Comparison of ENCODE assay signal across 28 mouse cellular contexts in the genomic region with DNA sequence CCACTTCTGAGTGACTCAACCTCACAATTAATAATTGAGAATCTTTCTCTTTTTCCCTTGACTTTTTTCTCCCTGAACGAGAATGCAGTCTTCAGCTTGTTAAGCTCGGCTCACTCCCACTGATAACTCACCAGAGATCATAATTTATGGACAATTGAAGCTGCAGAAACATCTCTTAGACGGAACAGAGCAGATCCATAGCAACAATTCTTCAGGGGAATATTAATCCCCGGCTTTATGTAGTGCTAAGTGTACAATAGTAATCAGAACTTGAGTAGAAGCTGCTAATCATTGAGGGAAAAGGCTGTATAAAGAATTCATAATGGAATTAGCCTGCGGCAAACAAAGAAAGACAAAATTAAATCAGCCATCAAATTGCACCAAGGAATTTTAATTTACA.
DNase-seq lines count a peak whose midpoint lies in the region; ATAC-seq and TF ChIP-seq lines count a peak whose summit lies in the region.
"Had no signal": no experiment of that assay in that cellular context is flagged by ENCODE, and none has a peak within 500 bp of the region (broad histone marks: within the 10 kb centered on the region; RNA-seq: fewer than 3 reads in every experiment).

No protein-coding gene starts in this region.

- H3K27ac ChIP-seq in midbrain, embryonic 14.5 days (replicated peaks; ENCODE audit: low read depth, low read length), result no peak overlapping the region; the same call in 1 of the 2 replicates
- no peak overlapping the region for H3K27ac ChIP-seq in midbrain, embryonic 10.5 days (replicated peaks)
- peak overlapping the region; percentile 49; the same call in 1 of the 2 replicates for H3K27ac ChIP-seq in hindbrain, embryonic 14.5 days
- H3K27ac ChIP-seq in midbrain, embryonic 16.5 days (ENCODE audit: low read length), result no peak overlapping the region
- H3K27ac ChIP-seq in neural tube, embryonic 15.5 days (replicated peaks), result no peak overlapping the region
- no peak overlapping the region for H3K27ac ChIP-seq in kidney, adult 2 months (ENCODE audit: insufficient read depth, low read depth, low read length)
- H3K27ac ChIP-seq: forebrain, embryonic 12.5 days; limb, embryonic 10.5 days; limb, embryonic 15.5 days; liver, embryonic 13.5 days; macrophage; stomach, embryonic 15.5 days had no signal

- no peaks in the 10 kb centered on the region for H3K27me3 ChIP-seq in midbrain, embryonic 14.5 days (ENCODE audit: control insufficient read depth, insufficient read depth, low read length)
- peaks cover 50% of the 10 kb centered on the region for H3K27me3 ChIP-seq in midbrain, embryonic 10.5 days (ENCODE audit: low read depth, poor library complexity, severe bottlenecking)
- H3K27me3 ChIP-seq in hindbrain, embryonic 14.5 days (ENCODE audit: control insufficient read depth, insufficient read depth, low read length), result no peaks in the 10 kb centered on the region
- no peaks in the 10 kb centered on the region for H3K27me3 ChIP-seq in midbrain, embryonic 16.5 days (ENCODE audit: control insufficient read depth, insufficient read depth, low read depth, low read length)
- H3K27me3 ChIP-seq in neural tube, embryonic 15.5 days (replicated peaks), result no peaks in the 10 kb centered on the region
- H3K27me3 ChIP-seq in kidney, adult 2 months (replicated peaks; ENCODE audit: control insufficient read depth, insufficient read depth, low read length), result no peaks in the 10 kb centered on the region
- H3K27me3 ChIP-seq: liver, embryonic 13.5 days; stomach, embryonic 15.5 days had no signal

- no peak overlapping the region for H3K4me3 ChIP-seq in midbrain, embryonic 14.5 days (replicated peaks; ENCODE audit: low read depth, low read length)
- H3K4me3 ChIP-seq in midbrain, embryonic 10.5 days, result no peak overlapping the region
- H3K4me3 ChIP-seq in hindbrain, embryonic 14.5 days (replicated peaks; ENCODE audit: low read length), result no peak overlapping the region
- H3K4me3 ChIP-seq in midbrain, embryonic 16.5 days (ENCODE audit: low read depth, low read length), result no peak overlapping the region
- H3K4me3 ChIP-seq in neural tube, embryonic 15.5 days (replicated peaks), result no peak overlapping the region
- H3K4me3 ChIP-seq in kidney, adult 2 months (ENCODE audit: insufficient read depth, low read depth, low read length), result no peak overlapping the region
- H3K4me3 ChIP-seq: erythroblast, embryonic 14.5 days; forebrain, embryonic 12.5 days; limb, embryonic 10.5 days; limb, embryonic 15.5 days; liver, embryonic 13.5 days; stomach, embryonic 15.5 days had no signal

- peaks cover 14% of the 10 kb centered on the region for H3K4me1 ChIP-seq in midbrain, embryonic 14.5 days (ENCODE audit: control insufficient read depth, insufficient read depth, low read length)
- H3K4me1 ChIP-seq in midbrain, embryonic 10.5 days, result peaks cover 54% of the 10 kb centered on the region
- H3K4me1 ChIP-seq in hindbrain, embryonic 14.5 days (replicated peaks; ENCODE audit: control insufficient read depth, insufficient read depth, low read length), result peaks cover 44% of the 10 kb centered on the region
- peaks cover 11% of the 10 kb centered on the region for H3K4me1 ChIP-seq in midbrain, embryonic 16.5 days (ENCODE audit: control insufficient read depth, insufficient read depth, low read length)
- H3K4me1 ChIP-seq in neural tube, embryonic 15.5 days, result peaks cover 27% of the 10 kb centered on the region
- no peaks in the 10 kb centered on the region for H3K4me1 ChIP-seq in kidney, adult 2 months (ENCODE audit: control insufficient read depth, insufficient read depth, low read length)
- H3K4me1 ChIP-seq: liver, embryonic 13.5 days had no signal

- peak; percentile 59 for DNase-seq in midbrain, embryonic 14.5 days
- DNase-seq in midbrain, embryonic 10.5 days (ENCODE audit: low spot score), result no peak
- peak; percentile 57 for DNase-seq in hindbrain, embryonic 14.5 days (ENCODE audit: low spot score)
- no peak for DNase-seq in spleen, postnatal 4 days (ENCODE audit: low spot score in 2 of 2)
- no peak for DNase-seq in kidney, adult 2 months
- DNase-seq in lung, postnatal 25 days (ENCODE audit: low spot score), result no peak
- DNase-seq: adrenal gland, postnatal 25 days; cerebellum, adult 18-20 months; cerebellum, postnatal 14 days; forebrain, postnatal 0 days; gastrocnemius, postnatal 14 days; heart, postnatal 14 days; kidney, adult 9 months; kidney, postnatal 14 days; layer of hippocampus, adult 9-11 months; liver, embryonic 13.5 days; lung, adult 18-20 months; thymus, postnatal 14 days had no signal

- H3K36me3 ChIP-seq in midbrain, embryonic 14.5 days (ENCODE audit: control insufficient read depth, insufficient read depth, low read length), result no peaks in the 10 kb centered on the region
- no peaks in the 10 kb centered on the region for H3K36me3 ChIP-seq in midbrain, embryonic 10.5 days
- no peaks in the 10 kb centered on the region for H3K36me3 ChIP-seq in hindbrain, embryonic 14.5 days (replicated peaks; ENCODE audit: control insufficient read depth, insufficient read depth)
- no peaks in the 10 kb centered on the region for H3K36me3 ChIP-seq in midbrain, embryonic 16.5 days (ENCODE audit: control insufficient read depth, insufficient read depth, low read length)
- no peaks in the 10 kb centered on the region for H3K36me3 ChIP-seq in neural tube, embryonic 15.5 days
- no peaks in the 10 kb centered on the region for H3K36me3 ChIP-seq in kidney, adult 2 months (ENCODE audit: control insufficient read depth, insufficient read depth, low read length)
- H3K36me3 ChIP-seq: forebrain, embryonic 12.5 days; limb, embryonic 10.5 days; limb, embryonic 15.5 days; liver, embryonic 13.5 days; stomach, embryonic 15.5 days had no signal

- ATAC-seq in midbrain, embryonic 14.5 days (ENCODE audit: low FRiP score, low TSS enrichment), result peak; percentile 46; the same call in 1 of the 2 replicates
- peak; percentile 63 for ATAC-seq in hindbrain, embryonic 14.5 days (ENCODE audit: low FRiP score)
- ATAC-seq in midbrain, embryonic 16.5 days, result peak; percentile 54; the same call in 1 of the 2 replicates
- ATAC-seq in neural tube, embryonic 15.5 days (ENCODE audit: low FRiP score), result peak; percentile 62
- ATAC-seq: forebrain, postnatal 0 days; intestine, embryonic 16.5 days; lung, postnatal 0 days had no signal

- no peak overlapping the region for H3K4me2 ChIP-seq in midbrain, embryonic 14.5 days (ENCODE audit: low read length)
- 0 out of 2 replicates have a peak overlapping the region, but pooled peaks have one; percentile 1 for H3K4me2 ChIP-seq in hindbrain, embryonic 14.5 days (replicated peaks)
- H3K4me2 ChIP-seq in midbrain, embryonic 16.5 days (ENCODE audit: low read length), result no peak overlapping the region
- H3K4me2 ChIP-seq in neural tube, embryonic 15.5 days, result peak overlapping the region; percentile 13; the same call in 1 of the 2 replicates
- H3K4me2 ChIP-seq: forebrain, embryonic 12.5 days; limb, embryonic 15.5 days; liver, embryonic 13.5 days; stomach, embryonic 15.5 days had no signal

- WGBS in midbrain, embryonic 14.5 days, result 9% methylated on average over 5 of the region's 5 CpGs
- 54% methylated on average over 5 of the region's 5 CpGs for WGBS in midbrain, embryonic 10.5 days
- whole genome bisulfite sequencing in hindbrain, embryonic 14.5 days, result 11% methylated on average over 5 of the region's 5 CpGs
- WGBS in midbrain, embryonic 16.5 days, result 15% methylated on average over 5 of the region's 5 CpGs
- WGBS in neural tube, embryonic 15.5 days, result 7% methylated on average over 5 of the region's 5 CpGs
- 42% methylated on average over 5 of the region's 5 CpGs for WGBS in kidney, adult 2 months

- no peaks in the 10 kb centered on the region for H3K9me3 ChIP-seq in midbrain, embryonic 14.5 days (ENCODE audit: control insufficient read depth, low read length)
- no peaks in the 10 kb centered on the region for H3K9me3 ChIP-seq in midbrain, embryonic 10.5 days (replicated peaks)
- no peaks in the 10 kb centered on the region for H3K9me3 ChIP-seq in hindbrain, embryonic 14.5 days (ENCODE audit: control insufficient read depth, low read length)
- H3K9me3 ChIP-seq in midbrain, embryonic 16.5 days (replicated peaks; ENCODE audit: control insufficient read depth, low read length, poor library complexity, severe bottlenecking), result no peaks in the 10 kb centered on the region
- no peaks in the 10 kb centered on the region for H3K9me3 ChIP-seq in neural tube, embryonic 15.5 days (replicated peaks)
- H3K9me3 ChIP-seq: forebrain, embryonic 12.5 days; limb, embryonic 10.5 days; limb, embryonic 15.5 days; liver, embryonic 13.5 days; stomach, embryonic 15.5 days had no signal

- TF ChIP-seq POLR2A in kidney, adult 2 months (IDR thresholded peaks at IDR 0.05; ENCODE audit: low read depth, low read length), result no peak

- no peak overlapping the region for H3K9ac ChIP-seq in midbrain, embryonic 14.5 days (replicated peaks; ENCODE audit: low read length)
- no peak overlapping the region for H3K9ac ChIP-seq in hindbrain, embryonic 14.5 days
- H3K9ac ChIP-seq in midbrain, embryonic 16.5 days (ENCODE audit: low read depth, low read length), result no peak overlapping the region
- no peak overlapping the region for H3K9ac ChIP-seq in neural tube, embryonic 15.5 days (replicated peaks)
- H3K9ac ChIP-seq: forebrain, embryonic 12.5 days; forebrain, postnatal 0 days; limb, embryonic 15.5 days; liver, embryonic 13.5 days; stomach, embryonic 15.5 days had no signal

- TF ChIP-seq CTCF in kidney, adult 2 months (conservative IDR thresholded peaks at IDR 0.05; ENCODE audit: insufficient read depth, insufficient read length, low read depth, low read length), result no peak

Comparison
In these comparisons a context has a peak if more than half of its experiments do, and no peak if none do; other contexts are left out.
1. DNase-seq: peak in midbrain, embryonic 14.5 days (single experiment) and hindbrain, embryonic 14.5 days (single experiment); none in midbrain, embryonic 10.5 days (single experiment), spleen, postnatal 4 days (0 of 2), kidney, adult 2 months (single experiment) and lung, postnatal 25 days (single experiment).
2. H3K4me2 ChIP-seq: peak in hindbrain, embryonic 14.5 days (single experiment) and neural tube, embryonic 15.5 days (single experiment); none in midbrain, embryonic 14.5 days (single experiment) and midbrain, embryonic 16.5 days (single experiment).
3. Peak in every context shown above with its lines, with median percentiles within 50 percentile points of each other: ATAC-seq.